Comparison of ENCODE assay signal across 8 mouse cellular contexts in genomic region chr16:33062682-33063131, GRCm38 (mm10). TPM values are rescaled to one million over a fixed set of nuclear protein-coding genes. Genes with fewer than 3 reads are reported as not detected.
DNase-seq lines count a peak whose midpoint lies in the region; ATAC-seq and TF ChIP-seq lines count a peak whose summit lies in the region.

No protein-coding gene starts in this region.

- H3K36me3 ChIP-seq in heart, embryonic 10.5 days, result peaks cover 40% of the 10 kb centered on the region
- H3K36me3 ChIP-seq in intestine, embryonic 15.5 days, result peaks cover 20% of the 10 kb centered on the region
- peaks cover 28% of the 10 kb centered on the region for H3K36me3 ChIP-seq in midbrain, postnatal 0 days (ENCODE audit: insufficient read depth, low read length)

- TF ChIP-seq CTCF in embryonic fibroblast, embryonic 13.5 days (IDR thresholded peaks at IDR 0.05; ENCODE audit: borderline replicate concordance, insufficient read depth, low read length), result no peak
- TF ChIP-seq CTCF in midbrain, postnatal 0 days (IDR thresholded peaks at IDR 0.05), result no peak

- H3K9ac ChIP-seq in intestine, embryonic 15.5 days, result peak overlapping the region; percentile 66
- peak overlapping the region; percentile 76 for H3K9ac ChIP-seq in midbrain, postnatal 0 days (replicated peaks; ENCODE audit: low read length, poor library complexity, severe bottlenecking)

- TF ChIP-seq POLR2A in embryonic fibroblast, embryonic 13.5 days (IDR thresholded peaks at IDR 0.05; ENCODE audit: low read depth, low read length), result no peak

- no peak for DNase-seq in heart, embryonic 10.5 days (ENCODE audit: low spot score)
- no peak for DNase-seq in heart, postnatal 4 days
- DNase-seq in Muller cell, postnatal 12 days (ENCODE audit: inconsistent ontology term), result peak; percentile 92
- peak; percentile 75 for DNase-seq in liver
- peak; percentile 32 for DNase-seq in midbrain, postnatal 0 days (ENCODE audit: low spot score)
- DNase-seq in urinary bladder, postnatal 14 days (ENCODE audit: low spot score), result peak; percentile 69

- ATAC-seq in intestine, embryonic 15.5 days, result peak; percentile 81
- ATAC-seq in midbrain, postnatal 0 days (ENCODE audit: low FRiP score), result peak; percentile 21; the same call in 1 of the 2 replicates

- H3K4me3 ChIP-seq in heart, embryonic 10.5 days, result peak overlapping the region; percentile 88
- peak overlapping the region; percentile 64 for H3K4me3 ChIP-seq in embryonic fibroblast, embryonic 13.5 days (ENCODE audit: insufficient read depth, low read length)
- H3K4me3 ChIP-seq in intestine, embryonic 15.5 days (replicated peaks), result peak overlapping the region; percentile 79
- peak overlapping the region; percentile 87 for H3K4me3 ChIP-seq in midbrain, postnatal 0 days (ENCODE audit: low read depth, low read length)

- H3K27ac ChIP-seq in heart, embryonic 10.5 days, result peak overlapping the region; percentile 91
- peak overlapping the region; percentile 82 for H3K27ac ChIP-seq in embryonic fibroblast, embryonic 13.5 days (ENCODE audit: insufficient read depth, low read length)
- H3K27ac ChIP-seq in intestine, embryonic 15.5 days, result peak overlapping the region; percentile 78
- peak overlapping the region; percentile 73 for H3K27ac ChIP-seq in midbrain, postnatal 0 days (ENCODE audit: low read depth, low read length)

- no peaks in the 10 kb centered on the region for H3K27me3 ChIP-seq in heart, embryonic 10.5 days (ENCODE audit: insufficient read depth, poor library complexity, severe bottlenecking)
- H3K27me3 ChIP-seq in intestine, embryonic 15.5 days (replicated peaks), result no peaks in the 10 kb centered on the region
- no peaks in the 10 kb centered on the region for H3K27me3 ChIP-seq in midbrain, postnatal 0 days (ENCODE audit: insufficient read depth, low read length)

- peaks cover 17% of the 10 kb centered on the region for H3K4me1 ChIP-seq in heart, embryonic 10.5 days
- peaks cover 6% of the 10 kb centered on the region for H3K4me1 ChIP-seq in embryonic fibroblast, embryonic 13.5 days (ENCODE audit: control insufficient read depth, insufficient read depth, low read length)
- H3K4me1 ChIP-seq in intestine, embryonic 15.5 days (replicated peaks), result peaks cover 25% of the 10 kb centered on the region
- H3K4me1 ChIP-seq in midbrain, postnatal 0 days (ENCODE audit: insufficient read depth, low read length), result peaks cover 16% of the 10 kb centered on the region

- peak overlapping the region; percentile 85 for H3K4me2 ChIP-seq in intestine, embryonic 15.5 days (replicated peaks)
- peak overlapping the region; percentile 82 for H3K4me2 ChIP-seq in midbrain, postnatal 0 days (ENCODE audit: low read depth, low read length, poor library complexity, severe bottlenecking)

- under 1% methylated on average over 35 of the region's 35 CpGs for WGBS in heart, embryonic 10.5 days
- 0% methylated on average over 33 of the region's 35 CpGs for WGBS in intestine, embryonic 15.5 days
- WGBS in midbrain, postnatal 0 days, result 0% methylated on average over 23 of the region's 35 CpGs

- H3K9me3 ChIP-seq in heart, embryonic 10.5 days, result no peaks in the 10 kb centered on the region
- no peaks in the 10 kb centered on the region for H3K9me3 ChIP-seq in intestine, embryonic 15.5 days
- no peaks in the 10 kb centered on the region for H3K9me3 ChIP-seq in midbrain, postnatal 0 days (ENCODE audit: low read length)

RNA-seq across cellular contexts. Expression of gene Lmln, which starts 0.4 kb away (rescaled TPM):
- 3.0 and 3.3 TPM in 2 replicates for polyA plus RNA-seq in heart, embryonic 10.5 days (2016; fragmentation: Nextera tagmentation; extraction: Ambion mirVana)
- 1 to 10 TPM; 4.1 to 4.8 TPM for total RNA-seq in heart, postnatal 4 days (2021)
- 1.9 and 2.4 TPM in 2 replicates for polyA plus RNA-seq in embryonic fibroblast, embryonic 13.5 days (2011; ENCODE audit: insufficient read length, low read depth, missing spikeins)
- polyA plus RNA-seq in intestine, embryonic 15.5 days (2015; fragmentation: Nextera tagmentation; extraction: Ambion mirVana), result 2.0 and 3.4 TPM in 2 replicates
- total RNA-seq in midbrain, postnatal 0 days (2014; rRNA removed), result 7.6 and 19.0 TPM in 2 replicates
- 1.4 and 2.4 TPM in 2 replicates for polyA plus RNA-seq in midbrain, postnatal 0 days (2015; fragmentation: Nextera tagmentation; extraction: Ambion mirVana)

RNA-seq across cellular contexts. Expression of gene Rpl35a, which starts 6.5 kb away (rescaled TPM):
- 737 and 843 TPM in 2 replicates for polyA plus RNA-seq in heart, embryonic 10.5 days (2016; fragmentation: Nextera tagmentation; extraction: Ambion mirVana)
- 100 to 1,000 TPM; 427 to 468 TPM for total RNA-seq in heart, postnatal 4 days (2021)
- 1,034 and 1,147 TPM in 2 replicates for polyA plus RNA-seq in embryonic fibroblast, embryonic 13.5 days (2011; ENCODE audit: insufficient read length, low read depth, missing spikeins)
- 1,031 and 1,044 TPM in 2 replicates for polyA plus RNA-seq in intestine, embryonic 15.5 days (2015; fragmentation: Nextera tagmentation; extraction: Ambion mirVana)
- 675 and 710 TPM in 2 replicates for total RNA-seq in midbrain, postnatal 0 days (2014; rRNA removed)
- polyA plus RNA-seq in midbrain, postnatal 0 days (2015; fragmentation: Nextera tagmentation; extraction: Ambion mirVana), result 425 and 447 TPM in 2 replicates

RNA-seq across cellular contexts. Expression of gene Iqcg, which starts 6.7 kb away (rescaled TPM):
- polyA plus RNA-seq in heart, embryonic 10.5 days (2016; fragmentation: Nextera tagmentation; extraction: Ambion mirVana), result 1.8 and 2.4 TPM in 2 replicates
- total RNA-seq in heart, postnatal 4 days (2021), result under 1 TPM; 0.57 to 0.97 TPM
- polyA plus RNA-seq in embryonic fibroblast, embryonic 13.5 days (2011; ENCODE audit: insufficient read length, low read depth, missing spikeins), result 1.4 and 2.1 TPM in 2 replicates
- polyA plus RNA-seq in intestine, embryonic 15.5 days (2015; fragmentation: Nextera tagmentation; extraction: Ambion mirVana), result 1.7 and 1.9 TPM in 2 replicates
- total RNA-seq in midbrain, postnatal 0 days (2014; rRNA removed), result 2.5 and 8.3 TPM in 2 replicates
- polyA plus RNA-seq in midbrain, postnatal 0 days (2015; fragmentation: Nextera tagmentation; extraction: Ambion mirVana), result 4.7 and 5.1 TPM in 2 replicates

Comparison
In these comparisons a context has a peak if more than half of its experiments do, and no peak if none do; other contexts are left out.
1. DNase-seq: peak in Muller cell, postnatal 12 days (single experiment), liver (single experiment), midbrain, postnatal 0 days (single experiment) and urinary bladder, postnatal 14 days (single experiment); none in heart, embryonic 10.5 days (single experiment) and heart, postnatal 4 days (single experiment).
2. Peak in every context shown above with its lines, with median percentiles within 50 percentile points of each other: H3K27ac ChIP-seq and H3K4me3 ChIP-seq.